Mouse (Mus musculus): ENCODE results near the gene Mapk3. TPM values are rescaled to one million over a fixed set of nuclear protein-coding genes. Genes with fewer than 3 reads are reported as not detected.

Gene Mapk3
- polyA plus RNA-seq, 1 experiment from 2014 or later: 99.7 TPM

GRCm38 (mm10) chr7:126748824-126749223 is 10.6 kb upstream of the Mapk3 start:
- WGBS: 79% methylated on average over 7 of the region's 7 CpGs
- no peaks in the 10 kb centered on the region for H3K9me3 ChIP-seq (replicated peaks; ENCODE audit: control insufficient read depth, low read length)

DNA sequence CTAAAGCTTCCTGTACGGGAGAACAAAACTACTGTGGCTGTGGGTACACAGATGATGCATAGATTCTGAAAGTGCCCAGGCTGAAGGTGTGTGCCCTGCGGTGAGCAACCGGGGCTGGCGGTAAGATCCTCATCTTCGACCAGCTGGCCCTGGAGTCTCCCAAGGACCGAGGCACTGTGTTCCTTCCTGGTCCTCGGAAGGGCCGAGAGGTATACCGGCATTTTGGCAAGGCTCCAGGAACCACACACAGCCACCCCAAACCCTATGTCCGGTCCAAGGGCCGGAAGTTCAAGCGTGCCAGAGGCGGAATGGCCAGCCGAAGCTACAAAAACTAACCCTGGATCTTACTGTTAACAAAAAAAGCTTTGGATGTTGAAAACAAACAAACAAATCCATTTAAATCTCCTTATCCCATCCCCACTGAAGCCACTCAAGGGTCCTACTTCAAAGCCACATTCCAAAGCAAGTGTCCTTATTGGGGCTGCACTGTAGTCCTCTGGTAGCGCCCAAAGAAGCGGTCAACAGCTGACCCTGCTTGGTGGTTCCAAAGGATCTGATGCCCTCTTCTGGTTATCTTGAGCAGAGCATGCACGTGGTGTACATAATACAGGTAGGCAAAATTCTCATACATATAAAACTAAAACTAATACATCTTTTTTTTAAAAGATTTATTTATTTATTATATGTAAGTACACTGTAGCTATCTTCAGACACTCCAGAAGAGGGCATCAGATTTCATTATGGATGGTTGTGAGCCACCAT is 9.6 kb upstream of the Mapk3 start:
- no peak for ATAC-seq
- no peaks in the 10 kb centered on the region for H3K36me3 ChIP-seq (ENCODE audit: control insufficient read depth, insufficient read depth, low read length)
- no peak for DNase-seq (ENCODE audit: low spot score)
- no peaks in the 10 kb centered on the region for H3K4me1 ChIP-seq (ENCODE audit: control insufficient read depth, insufficient read depth, low read length)
- H3K4me3 ChIP-seq (ENCODE audit: low read depth, low read length): no peak overlapping the region
- no peaks in the 10 kb centered on the region for H3K9me3 ChIP-seq (replicated peaks; ENCODE audit: control insufficient read depth, low read length)
- no peak overlapping the region for H3K27ac ChIP-seq (ENCODE audit: low read depth, low read length)
- WGBS: 95% methylated on average over 17 of the region's 17 CpGs
- no peaks in the 10 kb centered on the region for H3K27me3 ChIP-seq (replicated peaks; ENCODE audit: control insufficient read depth, insufficient read depth, low read length)
- H3K4me2 ChIP-seq (ENCODE audit: low read length): no peak overlapping the region
- H3K9ac ChIP-seq (ENCODE audit: low read length): no peak overlapping the region

More at GRCm38 (mm10) chr7:126748824-126749223, 10.6 kb upstream of the Mapk3 start:
- Histone ChIP-seq H3K27ac (ENCODE audit: low read depth, low read length) (no peak overlapping the region), H3K27me3 (replicated peaks; ENCODE audit: control insufficient read depth, insufficient read depth, low read length) (no peaks in the 10 kb centered on the region), H3K4me1 (ENCODE audit: control insufficient read depth, insufficient read depth, low read length) (no peaks in the 10 kb centered on the region), H3K4me3 (ENCODE audit: low read depth, low read length) (no peak overlapping the region), H3K9ac (ENCODE audit: low read length) (no peak overlapping the region), H3K36me3 (ENCODE audit: control insufficient read depth, insufficient read depth, low read length) (no peaks in the 10 kb centered on the region), H3K4me2 (ENCODE audit: low read length) (no peak overlapping the region)
- DNase-seq (ENCODE audit: low spot score) (no peak), ATAC-seq (no peak)

GRCm38 (mm10) chr7:126754866-126755265 is 4.5 kb upstream of the Mapk3 start:
- WGBS: under 1% methylated on average over 9 of the region's 9 CpGs
- Histone ChIP-seq H3K4me2 (ENCODE audit: low read length) (no peak overlapping the region), H3K4me3 (ENCODE audit: low read depth, low read length) (no peak overlapping the region)

DNA sequence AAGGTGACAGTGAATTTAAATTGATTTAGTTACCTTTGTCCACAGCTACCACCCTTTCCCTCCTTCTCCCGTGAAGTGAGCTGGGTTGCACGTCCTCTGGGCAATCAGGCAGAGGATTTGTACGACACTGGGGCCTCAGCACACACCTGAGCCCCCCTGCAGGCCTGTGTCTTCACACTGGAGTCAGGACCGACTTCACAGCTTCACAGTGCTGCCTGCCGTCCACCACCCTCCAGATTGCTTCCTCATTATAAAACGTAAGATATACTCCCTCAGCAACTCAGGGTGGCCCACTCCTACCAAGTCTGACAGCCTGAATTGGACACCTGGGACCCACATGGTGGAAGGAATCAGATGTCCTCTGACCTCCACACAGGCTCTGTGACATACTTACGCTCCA is 862 bp upstream of the Mapk3 start:
- Histone ChIP-seq H3K9ac (ENCODE audit: low read length) (no peak overlapping the region), H3K4me1 (ENCODE audit: control insufficient read depth, insufficient read depth, low read length) (peaks cover 14% of the 10 kb centered on the region), H3K4me3 (ENCODE audit: low read depth, low read length) (no peak overlapping the region), H3K9me3 (replicated peaks; ENCODE audit: control insufficient read depth, low read length) (no peaks in the 10 kb centered on the region), H3K36me3 (ENCODE audit: control insufficient read depth, insufficient read depth, low read length) (peaks cover 16% of the 10 kb centered on the region; the same call in 1 of the 2 replicates), H3K4me2 (ENCODE audit: low read length) (no peak overlapping the region), H3K27me3 (replicated peaks; ENCODE audit: control insufficient read depth, insufficient read depth, low read length) (no peaks in the 10 kb centered on the region), H3K27ac (ENCODE audit: low read depth, low read length) (no peak overlapping the region)
- DNase-seq (ENCODE audit: low spot score) (no peak), ATAC-seq (no peak)
- WGBS: 70% methylated on average over 7 of the region's 7 CpGs

More at GRCm38 (mm10) chr7:126754866-126755265, 4.5 kb upstream of the Mapk3 start:
- H3K9me3 ChIP-seq (replicated peaks; ENCODE audit: control insufficient read depth, low read length): no peaks in the 10 kb centered on the region
- no peak overlapping the region for H3K27ac ChIP-seq (ENCODE audit: low read depth, low read length)
- no peaks in the 10 kb centered on the region for H3K36me3 ChIP-seq (ENCODE audit: control insufficient read depth, insufficient read depth, low read length)
- H3K9ac ChIP-seq (ENCODE audit: low read length): no peak overlapping the region
- no peaks in the 10 kb centered on the region for H3K27me3 ChIP-seq (replicated peaks; ENCODE audit: control insufficient read depth, insufficient read depth, low read length)
- ATAC-seq (peak; percentile 59), DNase-seq (ENCODE audit: low spot score) (peak; percentile 85)
- no peaks in the 10 kb centered on the region for H3K4me1 ChIP-seq (ENCODE audit: control insufficient read depth, insufficient read depth, low read length)

DNA sequence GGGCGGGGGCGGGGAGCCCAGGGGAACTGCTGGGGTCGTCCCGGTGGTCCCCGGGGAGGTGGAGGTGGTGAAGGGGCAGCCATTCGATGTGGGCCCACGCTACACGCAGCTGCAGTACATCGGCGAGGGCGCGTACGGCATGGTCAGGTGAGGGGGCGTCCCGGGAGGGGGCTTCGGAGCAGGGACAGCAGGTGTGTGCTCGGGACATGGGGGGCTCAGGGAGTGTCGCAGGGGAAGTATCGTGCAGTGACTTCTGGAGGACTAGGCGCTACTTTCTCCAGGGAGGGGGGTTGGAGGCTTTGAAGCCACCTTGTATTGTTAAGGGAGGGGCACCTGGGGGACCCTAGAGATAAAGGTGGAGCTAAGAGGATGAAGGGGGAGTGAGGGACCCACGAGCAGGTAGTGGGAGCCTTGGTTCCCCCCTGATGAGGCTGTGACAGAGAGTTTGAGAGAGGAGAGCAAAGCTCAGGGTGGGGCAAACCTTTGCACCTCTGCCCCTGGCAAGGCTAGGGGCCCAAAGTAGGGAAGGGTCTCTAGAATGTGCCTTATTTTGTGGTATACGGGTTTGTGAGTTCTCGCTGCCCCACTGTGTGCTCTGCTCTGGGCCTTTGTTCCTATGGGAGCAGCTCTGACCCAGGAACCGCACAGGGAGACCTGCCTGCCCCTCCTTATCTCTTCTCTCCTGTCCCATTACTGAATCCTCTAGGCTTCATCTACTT is 430 bp downstream of the Mapk3 start:
- peak overlapping the region; percentile 90 for H3K4me2 ChIP-seq (ENCODE audit: low read length)
- DNase-seq (ENCODE audit: low spot score) (no peak), ATAC-seq (peak; percentile 56)
- H3K4me3 ChIP-seq (ENCODE audit: low read depth, low read length): peak overlapping the region; percentile 83
- H3K9me3 ChIP-seq (replicated peaks; ENCODE audit: control insufficient read depth, low read length): no peaks in the 10 kb centered on the region
- peak overlapping the region; percentile 90 for H3K27ac ChIP-seq (ENCODE audit: low read depth, low read length)
- no peaks in the 10 kb centered on the region for H3K27me3 ChIP-seq (replicated peaks; ENCODE audit: control insufficient read depth, insufficient read depth, low read length)
- peaks cover 28% of the 10 kb centered on the region for H3K36me3 ChIP-seq (ENCODE audit: control insufficient read depth, insufficient read depth, low read length)
- H3K9ac ChIP-seq (ENCODE audit: low read length): peak overlapping the region; percentile 91
- peaks cover 14% of the 10 kb centered on the region for H3K4me1 ChIP-seq (ENCODE audit: control insufficient read depth, insufficient read depth, low read length)
- WGBS: under 1% methylated on average over 22 of the region's 24 CpGs

DNA sequence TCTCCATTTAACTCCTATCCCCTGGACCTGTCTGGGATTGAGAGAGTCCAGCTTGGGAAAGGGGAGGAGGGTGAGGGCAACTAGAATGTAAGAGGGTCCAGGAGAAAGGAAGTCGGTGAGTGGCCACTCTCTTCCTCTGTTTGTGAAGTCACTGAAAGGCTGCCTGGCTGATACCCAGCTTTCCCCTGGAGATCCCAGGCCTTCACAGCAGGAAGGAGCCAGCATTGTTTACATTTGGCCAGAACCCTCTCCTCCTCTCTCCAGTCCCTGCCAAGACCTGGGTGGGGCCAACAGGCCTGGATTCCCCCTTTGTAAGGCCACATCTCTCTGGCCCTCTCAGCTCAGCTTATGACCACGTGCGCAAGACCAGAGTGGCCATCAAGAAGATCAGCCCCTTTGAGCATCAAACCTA is 996 bp downstream of the Mapk3 start:
- peak; percentile 5; the same call in 1 of the 2 replicates for ATAC-seq
- WGBS: 27% methylated on average over 3 of the region's 3 CpGs
- H3K36me3 ChIP-seq (ENCODE audit: control insufficient read depth, insufficient read depth, low read length): peaks cover 34% of the 10 kb centered on the region
- peak; percentile 66 for DNase-seq (ENCODE audit: low spot score)
- peak overlapping the region; percentile 83 for H3K4me3 ChIP-seq (ENCODE audit: low read depth, low read length)
- H3K4me2 ChIP-seq (ENCODE audit: low read length): peak overlapping the region; percentile 90
- H3K9me3 ChIP-seq (replicated peaks; ENCODE audit: control insufficient read depth, low read length): no peaks in the 10 kb centered on the region
- no peaks in the 10 kb centered on the region for H3K27me3 ChIP-seq (replicated peaks; ENCODE audit: control insufficient read depth, insufficient read depth, low read length)
- peaks cover 14% of the 10 kb centered on the region for H3K4me1 ChIP-seq (ENCODE audit: control insufficient read depth, insufficient read depth, low read length)
- peak overlapping the region; percentile 90 for H3K27ac ChIP-seq (ENCODE audit: low read depth, low read length)
- H3K9ac ChIP-seq (ENCODE audit: low read length): peak overlapping the region; percentile 91

- DNase-seq (ENCODE audit: low spot score): no peak
- Histone ChIP-seq H3K4me2 (ENCODE audit: low read length) (peak overlapping the region; percentile 90), H3K9ac (ENCODE audit: low read length) (peak overlapping the region; percentile 91), H3K4me1 (ENCODE audit: control insufficient read depth, insufficient read depth, low read length) (peaks cover 14% of the 10 kb centered on the region), H3K27me3 (replicated peaks; ENCODE audit: control insufficient read depth, insufficient read depth, low read length) (no peaks in the 10 kb centered on the region), H3K4me3 (ENCODE audit: low read depth, low read length) (peak overlapping the region; percentile 83; the same call in 1 of the 2 replicates), H3K36me3 (ENCODE audit: control insufficient read depth, insufficient read depth, low read length) (peaks cover 38% of the 10 kb centered on the region), H3K9me3 (replicated peaks; ENCODE audit: control insufficient read depth, low read length) (no peaks in the 10 kb centered on the region), H3K27ac (ENCODE audit: low read depth, low read length) (peak overlapping the region; percentile 90; the same call in 1 of the 2 replicates)
- no peak for ATAC-seq
- 82% methylated on average over 4 of the region's 4 CpGs for WGBS
Measured at GRCm38 (mm10) chr7:126760956-126761355, 1.6 kb downstream of the Mapk3 start.

- Histone ChIP-seq H3K4me1 (ENCODE audit: control insufficient read depth, insufficient read depth, low read length) (peaks cover 14% of the 10 kb centered on the region), H3K27ac (ENCODE audit: low read depth, low read length) (peak overlapping the region; percentile 39; the same call in 1 of the 2 replicates), H3K27me3 (replicated peaks; ENCODE audit: control insufficient read depth, insufficient read depth, low read length) (no peaks in the 10 kb centered on the region), H3K9ac (ENCODE audit: low read length) (no peak overlapping the region), H3K4me2 (ENCODE audit: low read length) (peak overlapping the region; percentile 90), H3K36me3 (ENCODE audit: control insufficient read depth, insufficient read depth, low read length) (peaks cover 45% of the 10 kb centered on the region), H3K4me3 (ENCODE audit: low read depth, low read length) (no peak overlapping the region), H3K9me3 (replicated peaks; ENCODE audit: control insufficient read depth, low read length) (no peaks in the 10 kb centered on the region)
- DNase-seq (ENCODE audit: low spot score) (no peak), ATAC-seq (no peak)
- WGBS: 77% methylated on average over 6 of the region's 6 CpGs
Measured at GRCm38 (mm10) chr7:126761529-126762067, 2.2 kb downstream of the Mapk3 start.
